Mouse (Mus musculus): Measurements from ENCODE around the gene Carm1. TPM values are rescaled to one million over a fixed set of nuclear protein-coding genes. Genes with fewer than 3 reads are reported as not detected.

The Carm1 gene
- 58.9 and 61.6 TPM in 2 replicates for polyA plus RNA-seq (2012; rRNA removed)

GRCm38 (mm10) chr9:21546789-21547074 lies at the start of gene Carm1:
TSS of gene Carm1 (plus strand) at chr9:21546894.
- no peak for TF ChIP-seq POLR2A (IDR thresholded peaks at IDR 0.05; ENCODE audit: extremely low read depth, insufficient read depth, low read length)
- TF ChIP-seq CTCF (IDR thresholded peaks at IDR 0.05; ENCODE audit: extremely low read depth, insufficient read depth, low read length) = no peak
- H3K4me3 ChIP-seq (ENCODE audit: insufficient read depth, low read length) = peak within 1 kb of the TSS; percentile 60
- H3K27ac ChIP-seq (ENCODE audit: insufficient read depth, low read length) = peak within 1 kb of the TSS; percentile 73; the same call in 1 of the 2 replicates

GRCm38 (mm10) chr9:21497050-21497542 lies 49.6 kb upstream of the Carm1 start:
- Histone ChIP-seq H3K27ac (ENCODE audit: insufficient read depth, low read length) (no peak overlapping the region), H3K4me1 (ENCODE audit: control insufficient read depth, insufficient read depth, low read length) (peaks cover 7% of the 10 kb centered on the region; the same call in 1 of the 2 replicates), H3K4me3 (ENCODE audit: insufficient read depth, low read length) (no peak overlapping the region)
- TF ChIP-seq CTCF (IDR thresholded peaks at IDR 0.05; ENCODE audit: extremely low read depth, insufficient read depth, low read length) (no peak), POLR2A (IDR thresholded peaks at IDR 0.05; ENCODE audit: extremely low read depth, insufficient read depth, low read length) (no peak)

More at GRCm38 (mm10) chr9:21546789-21547074, at the start of gene Carm1:
- H3K4me1 ChIP-seq (ENCODE audit: control insufficient read depth, insufficient read depth, low read length) = no peaks in the 10 kb centered on the region

- TF ChIP-seq CTCF (IDR thresholded peaks at IDR 0.05; ENCODE audit: extremely low read depth, insufficient read depth, low read length) = no peak
- Histone ChIP-seq H3K4me1 (ENCODE audit: control insufficient read depth, insufficient read depth, low read length) (peaks cover 7% of the 10 kb centered on the region; the same call in 1 of the 2 replicates), H3K4me3 (ENCODE audit: insufficient read depth, low read length) (no peak overlapping the region), H3K27ac (ENCODE audit: insufficient read depth, low read length) (no peak overlapping the region)
These were observed 49.0 kb upstream of the Carm1 start for GRCm38 (mm10) chr9:21497664-21498063.

GRCm38 (mm10) chr9:21498284-21498902 lies 48.3 kb upstream of the Carm1 start:
- Histone ChIP-seq H3K4me3 (ENCODE audit: insufficient read depth, low read length) (no peak overlapping the region), H3K27ac (ENCODE audit: insufficient read depth, low read length) (no peak overlapping the region), H3K4me1 (ENCODE audit: control insufficient read depth, insufficient read depth, low read length) (peaks cover 7% of the 10 kb centered on the region; the same call in 1 of the 2 replicates)
- TF ChIP-seq CTCF (IDR thresholded peaks at IDR 0.05; ENCODE audit: extremely low read depth, insufficient read depth, low read length) = no peak
- no peak for TF ChIP-seq POLR2A (IDR thresholded peaks at IDR 0.05; ENCODE audit: extremely low read depth, insufficient read depth, low read length)

GRCm38 (mm10) chr9:21503352-21503751 lies 43.3 kb upstream of the Carm1 start:
- H3K4me1 ChIP-seq (ENCODE audit: control insufficient read depth, insufficient read depth, low read length) = no peaks in the 10 kb centered on the region
- no peak overlapping the region for H3K4me3 ChIP-seq (ENCODE audit: insufficient read depth, low read length)
- no peak overlapping the region for H3K27ac ChIP-seq (ENCODE audit: insufficient read depth, low read length)
- TF ChIP-seq CTCF (IDR thresholded peaks at IDR 0.05; ENCODE audit: extremely low read depth, insufficient read depth, low read length) = no peak
- TF ChIP-seq POLR2A (IDR thresholded peaks at IDR 0.05; ENCODE audit: extremely low read depth, insufficient read depth, low read length) = no peak

- no peak overlapping the region for H3K4me3 ChIP-seq (ENCODE audit: insufficient read depth, low read length)
- no peaks in the 10 kb centered on the region for H3K4me1 ChIP-seq (ENCODE audit: control insufficient read depth, insufficient read depth, low read length)
- TF ChIP-seq CTCF (IDR thresholded peaks at IDR 0.05; ENCODE audit: extremely low read depth, insufficient read depth, low read length) (no peak), POLR2A (IDR thresholded peaks at IDR 0.05; ENCODE audit: extremely low read depth, insufficient read depth, low read length) (no peak)
- H3K27ac ChIP-seq (ENCODE audit: insufficient read depth, low read length) = no peak overlapping the region
These were observed 40.9 kb upstream of the Carm1 start for GRCm38 (mm10) chr9:21505767-21506166.

GRCm38 (mm10) chr9:21507753-21508430 lies 38.8 kb upstream of the Carm1 start:
- Histone ChIP-seq H3K4me1 (ENCODE audit: control insufficient read depth, insufficient read depth, low read length) (no peaks in the 10 kb centered on the region), H3K27ac (ENCODE audit: insufficient read depth, low read length) (no peak overlapping the region), H3K4me3 (ENCODE audit: insufficient read depth, low read length) (no peak overlapping the region)
- TF ChIP-seq CTCF (IDR thresholded peaks at IDR 0.05; ENCODE audit: extremely low read depth, insufficient read depth, low read length) (no peak), POLR2A (IDR thresholded peaks at IDR 0.05; ENCODE audit: extremely low read depth, insufficient read depth, low read length) (no peak)

- H3K4me3 ChIP-seq (ENCODE audit: insufficient read depth, low read length) = peak overlapping the region; percentile 79; the same call in 1 of the 2 replicates
- TF ChIP-seq CTCF (IDR thresholded peaks at IDR 0.05; ENCODE audit: extremely low read depth, insufficient read depth, low read length) = no peak
- no peak for TF ChIP-seq POLR2A (IDR thresholded peaks at IDR 0.05; ENCODE audit: extremely low read depth, insufficient read depth, low read length)
- H3K4me1 ChIP-seq (ENCODE audit: control insufficient read depth, insufficient read depth, low read length) = no peaks in the 10 kb centered on the region
- H3K27ac ChIP-seq (ENCODE audit: insufficient read depth, low read length) = no peak overlapping the region
These were observed 37.8 kb upstream of the Carm1 start for GRCm38 (mm10) chr9:21508871-21509404.

GRCm38 (mm10) chr9:21509772-21510688 lies 36.7 kb upstream of the Carm1 start, which contains the start of gene Tmed1:
TSS of gene Tmed1 (minus strand) at chr9:21510252.
- H3K27ac ChIP-seq (ENCODE audit: insufficient read depth, low read length) = peak within 1 kb of the TSS; percentile 88
- TF ChIP-seq CTCF (IDR thresholded peaks at IDR 0.05; ENCODE audit: extremely low read depth, insufficient read depth, low read length) = no peak
- TF ChIP-seq POLR2A (IDR thresholded peaks at IDR 0.05; ENCODE audit: extremely low read depth, insufficient read depth, low read length) = peak; percentile 69; the same call in 1 of the 2 replicates
- H3K4me3 ChIP-seq (ENCODE audit: insufficient read depth, low read length) = peak within 1 kb of the TSS; percentile 79
- no peaks in the 10 kb centered on the region for H3K4me1 ChIP-seq (ENCODE audit: control insufficient read depth, insufficient read depth, low read length)
